Mouse (Mus musculus): ENCODE measurements around the gene Tex9.

Tex9 gene

DNA sequence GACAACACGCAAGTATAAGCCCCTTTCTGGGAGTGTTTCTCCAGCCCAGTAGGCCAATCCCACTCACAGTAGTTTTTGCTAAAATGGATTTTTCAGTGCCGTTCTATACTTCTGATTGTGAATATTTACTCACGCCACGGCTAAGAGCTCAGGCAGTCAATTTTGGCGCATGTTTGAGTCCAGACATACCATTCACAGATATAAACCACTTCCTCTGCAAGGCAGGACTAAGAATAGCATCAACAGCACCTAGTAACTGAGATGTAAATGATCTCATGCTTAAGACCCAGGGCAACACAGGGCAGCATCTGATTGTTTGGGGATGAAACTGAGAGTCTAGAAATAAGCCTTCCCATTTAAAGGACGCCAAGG lies at the start of gene Tex9:
Gene Tex9 (minus strand): TSS at position 19 of the 372 bp plus-strand sequence.
- DNase-seq: no peak

DNA sequence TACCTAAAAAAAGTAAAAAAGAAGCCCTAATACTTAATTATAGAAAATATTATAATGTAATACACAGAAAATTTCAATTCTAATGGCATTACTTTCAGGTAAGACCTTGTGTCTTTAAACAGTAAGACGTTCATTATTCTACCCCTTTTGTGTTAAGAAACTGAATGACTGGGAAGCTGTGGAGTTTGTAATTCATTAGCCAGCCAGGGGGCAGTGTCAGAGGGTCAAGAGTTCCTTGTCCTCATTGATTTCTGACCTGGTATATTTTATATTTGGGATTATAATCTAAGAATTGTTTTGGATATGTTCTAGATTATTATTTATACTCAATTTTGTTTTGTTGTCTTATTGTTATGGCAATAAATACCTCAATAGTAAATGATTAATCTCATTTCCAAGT lies 45.1 kb upstream of the Tex9 start:
- no peak for DNase-seq

DNA sequence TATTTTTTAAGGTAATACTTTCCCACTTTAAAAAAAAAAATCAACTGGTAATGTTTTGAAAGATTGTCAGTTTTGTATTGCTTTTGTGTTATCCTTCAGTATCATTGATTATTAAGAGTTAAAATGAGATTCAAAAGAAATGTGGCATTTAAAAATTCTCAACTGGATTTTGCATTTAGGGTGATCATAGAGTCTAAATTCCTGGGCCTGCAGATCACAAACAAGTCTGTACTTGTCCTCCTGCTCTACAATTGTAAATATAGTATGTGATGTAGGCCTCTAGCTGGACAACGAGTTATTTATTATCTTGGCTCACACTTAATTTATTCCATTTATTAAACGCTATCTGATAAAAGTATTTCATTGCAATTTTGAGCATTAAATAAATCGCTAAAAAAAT lies 43.4 kb upstream of the Tex9 start:
- no peak for DNase-seq

DNA sequence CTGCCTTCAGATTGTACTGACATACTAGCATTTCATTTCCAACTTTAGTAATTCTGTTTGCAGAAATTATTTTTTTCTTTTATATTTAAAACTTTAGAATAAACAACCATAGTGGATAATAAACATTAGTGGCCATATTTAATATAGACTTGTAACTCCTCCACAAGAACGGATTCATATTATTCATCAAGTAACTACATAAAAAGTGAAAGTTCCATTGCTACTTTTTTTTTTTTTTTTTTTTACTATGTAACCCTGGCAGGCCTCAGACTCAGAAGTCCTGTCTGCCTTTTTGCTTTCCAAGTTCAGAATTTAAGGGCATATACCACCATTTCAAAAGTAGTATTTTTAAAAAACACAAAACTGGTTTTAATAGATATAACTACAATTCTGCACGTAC lies 43.0 kb upstream of the Tex9 start:
- no peak for DNase-seq

DNA sequence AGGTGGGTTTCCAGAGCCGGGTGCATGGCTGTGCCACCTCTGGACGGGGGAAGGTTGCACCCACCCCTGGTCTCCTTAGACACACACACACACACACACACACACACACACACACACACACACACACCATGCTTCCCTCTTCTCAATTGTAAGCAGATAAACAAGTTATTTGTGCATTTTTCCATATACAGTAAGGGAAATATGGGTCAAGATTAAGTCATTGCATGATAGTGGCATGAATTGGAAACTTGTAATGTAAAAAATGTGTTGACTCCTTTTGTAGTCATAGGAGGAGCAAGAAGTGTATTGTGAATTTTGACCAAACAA lies 41.0 kb upstream of the Tex9 start:
- DNase-seq: no peak

DNA sequence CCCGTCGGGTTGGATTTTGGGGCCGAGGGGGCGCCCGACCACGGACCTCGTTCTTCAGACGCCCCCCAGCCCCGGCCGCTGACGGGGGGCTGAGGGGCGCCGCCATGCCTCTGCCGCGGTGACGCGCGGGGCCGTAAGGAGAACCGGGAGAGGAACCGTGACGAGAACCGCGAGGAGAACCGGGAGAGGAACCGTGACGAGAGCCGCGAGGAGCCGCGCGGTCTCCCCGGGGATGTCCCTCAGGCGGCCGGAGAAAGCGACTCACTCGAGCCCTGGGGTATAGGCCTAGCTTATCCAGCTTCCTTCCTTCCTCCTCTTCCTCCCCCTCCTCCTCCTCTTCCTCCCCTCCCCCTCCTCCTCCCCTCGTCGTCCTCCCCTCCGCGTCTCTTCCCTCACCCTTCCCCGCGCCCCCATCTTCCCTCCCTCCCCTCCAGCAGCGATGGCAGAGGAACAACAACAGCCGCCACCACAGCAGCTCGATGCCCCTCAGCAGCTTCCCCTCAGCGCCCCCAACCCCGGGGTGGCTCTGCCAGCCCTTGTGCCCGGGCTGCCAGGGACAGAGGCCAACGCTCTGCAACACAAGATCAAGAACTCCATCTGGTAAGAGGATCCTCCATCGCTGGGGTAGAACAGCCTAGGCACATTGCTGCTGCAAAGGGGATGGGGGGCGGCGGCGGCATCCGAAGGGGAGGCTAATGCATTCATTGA lies 40.5 kb upstream of the Tex9 start:
- peak; percentile 62 for DNase-seq

DNA sequence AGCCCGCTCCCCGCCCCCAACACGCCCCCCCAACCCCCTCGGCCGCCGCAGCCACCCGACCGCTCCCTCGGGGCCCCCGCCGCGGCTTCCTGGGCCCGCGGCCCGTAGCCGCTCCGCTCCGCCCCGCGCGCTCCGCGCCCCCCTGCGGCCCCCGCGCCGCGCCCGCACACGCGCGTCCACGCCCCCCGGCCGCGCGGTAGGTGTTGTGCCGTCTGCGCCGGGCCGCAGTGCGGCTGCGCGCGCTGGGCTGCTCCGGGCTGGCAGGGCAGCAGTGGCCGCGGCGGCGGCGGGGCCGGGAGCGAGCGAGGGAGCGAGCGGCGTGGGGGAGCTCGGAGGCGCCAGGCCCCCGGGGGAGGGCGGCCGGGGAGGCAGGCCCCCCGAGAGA lies 40.0 kb upstream of the Tex9 start, which contains the start of gene Rfx7:
Gene Rfx7 (plus strand): TSS at position 245 of the 385 bp plus-strand sequence.
- DNase-seq: peak; percentile 81

DNA sequence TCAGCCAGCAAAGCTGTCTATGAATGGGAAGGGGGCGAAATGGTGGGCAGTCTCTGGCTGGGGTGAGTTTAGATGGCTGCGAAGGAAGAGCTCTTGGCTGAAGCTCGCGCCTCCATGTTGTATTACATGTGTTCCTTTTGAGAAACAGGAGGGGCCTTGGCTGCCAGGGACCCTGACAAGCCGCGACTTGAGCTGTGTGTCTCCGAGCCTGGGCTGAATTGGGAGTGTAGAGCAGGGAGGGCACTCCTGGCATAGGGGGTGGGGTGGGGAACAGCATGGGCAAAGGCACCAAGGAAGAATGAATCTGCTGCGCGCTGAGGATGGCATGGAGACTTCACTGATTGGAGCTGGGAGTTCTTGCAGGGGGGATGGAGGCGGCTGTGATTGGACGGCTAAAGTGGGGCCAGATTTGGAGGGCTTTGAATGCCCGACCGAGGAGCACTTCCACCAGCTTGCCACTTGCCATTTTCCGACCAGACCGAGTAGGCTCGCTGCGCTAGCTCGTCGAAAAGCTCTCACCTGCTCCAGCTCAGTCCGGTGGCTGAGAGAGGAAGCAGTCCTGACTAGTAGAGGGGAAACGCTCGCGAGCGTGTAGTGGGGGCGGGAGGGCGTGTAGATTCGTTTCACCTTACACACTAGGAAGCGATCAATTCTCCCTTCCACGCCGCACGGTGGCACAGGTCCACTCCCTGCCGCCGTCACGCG lies 39.4 kb upstream of the Tex9 start:
- peak; percentile 84 for DNase-seq

DNA sequence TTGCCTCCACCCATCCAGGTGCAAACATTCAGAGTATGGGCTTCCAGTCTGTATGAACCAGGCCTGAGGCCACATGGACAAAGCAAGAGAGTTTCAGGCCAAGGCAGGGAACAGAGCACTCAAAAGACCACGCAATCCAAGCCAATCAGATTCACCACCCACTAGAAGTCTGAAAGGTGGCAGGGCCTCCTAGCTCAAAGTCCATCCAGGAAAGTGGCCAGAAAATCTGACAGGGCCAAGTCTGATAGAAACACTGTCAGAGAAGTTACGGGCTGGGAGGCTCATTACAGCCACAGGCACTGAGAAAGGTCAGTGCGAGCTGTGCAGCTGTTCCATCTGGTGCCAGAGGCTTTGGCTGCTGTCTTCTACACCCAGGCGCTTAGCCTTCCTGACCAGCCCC lies 38.8 kb upstream of the Tex9 start:
- peak; percentile 29 for DNase-seq

DNA sequence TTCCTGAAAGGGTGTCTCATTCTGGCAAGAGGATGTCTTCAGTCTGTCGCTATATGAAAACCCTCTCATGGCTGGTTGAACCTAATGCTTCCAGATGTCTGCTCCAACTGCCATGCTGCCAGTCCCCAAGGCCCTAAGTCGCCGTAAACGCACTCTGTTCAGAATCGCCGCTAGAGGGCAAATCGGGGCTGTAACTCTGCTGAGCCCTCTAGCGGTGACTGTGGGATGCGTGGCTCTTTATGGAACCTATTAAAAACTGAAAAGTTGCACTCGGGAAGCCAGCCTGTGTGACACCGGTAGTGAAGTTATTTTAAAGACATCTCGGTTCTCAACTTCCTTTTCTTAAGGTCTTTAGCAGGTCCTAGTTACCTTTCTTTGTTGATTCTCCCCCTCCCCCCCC lies 38.2 kb upstream of the Tex9 start:
- peak; percentile 92 for DNase-seq

DNA sequence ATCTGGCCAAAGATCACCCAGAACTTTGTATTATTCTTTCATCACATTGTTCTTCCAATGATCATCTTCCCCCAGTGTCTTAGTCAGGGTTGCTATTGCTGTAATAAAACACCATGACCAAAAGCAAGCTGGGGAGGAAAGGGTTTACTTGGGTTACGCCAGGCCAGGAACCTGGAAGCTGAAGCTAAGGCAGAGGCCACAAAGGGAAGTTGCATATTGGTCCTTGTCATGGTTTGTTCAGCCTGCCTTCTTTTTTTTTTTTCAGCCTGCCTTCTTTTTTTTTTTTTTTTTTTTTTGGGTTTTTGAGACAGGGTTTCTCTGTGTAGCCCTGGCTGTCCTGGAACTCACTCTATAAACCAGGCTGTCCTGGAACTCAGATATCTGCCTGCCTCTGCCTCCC lies 34.1 kb upstream of the Tex9 start:
- no peak for DNase-seq

DNA sequence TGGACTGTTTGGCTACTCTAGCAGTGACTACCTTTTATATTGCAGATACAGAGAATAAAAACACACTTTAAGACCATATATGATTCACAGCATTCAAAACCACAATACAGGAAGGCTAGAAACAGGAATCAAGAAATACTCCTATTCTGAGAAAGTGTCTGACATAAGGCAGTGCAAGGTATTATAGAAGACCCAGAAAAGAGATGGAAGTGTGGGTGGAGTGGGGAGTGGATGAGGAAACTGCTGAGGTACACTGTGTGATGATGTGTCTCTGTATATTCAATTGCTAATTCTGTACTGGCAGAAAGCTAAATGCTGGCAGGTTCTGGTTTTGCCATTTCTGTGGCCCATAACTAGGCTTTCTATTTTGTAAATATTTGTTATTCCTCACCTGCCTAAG lies 28.8 kb upstream of the Tex9 start:
- DNase-seq: no peak

DNA sequence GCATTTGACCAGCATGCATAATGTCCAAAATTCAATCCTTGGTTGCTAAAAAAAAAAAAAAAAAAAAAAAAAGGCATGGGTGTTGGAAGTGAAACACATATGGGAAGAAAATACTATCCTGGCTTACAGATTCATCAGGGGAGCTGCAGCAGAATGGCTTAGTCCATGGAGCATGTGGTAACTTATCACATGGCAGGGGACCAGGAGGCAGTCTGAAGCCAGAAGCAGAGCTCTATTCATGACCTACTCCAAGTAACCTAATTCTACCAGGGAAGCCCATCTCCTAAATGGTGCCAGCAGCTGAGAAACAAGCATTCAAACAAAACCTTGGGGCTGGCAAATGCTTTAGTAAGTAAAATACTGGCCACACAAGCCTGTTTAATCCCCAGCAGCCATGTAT lies 27.2 kb upstream of the Tex9 start:
- no peak for DNase-seq

DNA sequence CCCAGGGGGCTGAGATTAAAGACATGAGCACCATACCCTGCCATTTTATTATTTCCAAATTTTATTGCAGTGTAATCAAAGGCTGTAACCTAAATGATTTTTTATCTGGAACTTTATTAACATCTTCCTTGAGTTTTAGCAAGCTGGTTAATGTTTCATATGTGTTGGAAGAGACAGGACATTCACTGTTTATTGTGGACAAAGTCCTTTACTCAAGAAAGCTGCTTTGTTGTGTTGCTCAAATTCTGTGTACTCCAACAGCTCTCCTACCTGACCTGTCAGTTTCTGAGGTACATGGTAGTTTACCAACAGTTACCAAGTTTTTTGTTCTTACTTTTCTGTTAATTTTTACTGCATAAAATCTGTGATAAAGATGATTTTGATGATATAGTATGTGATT lies 23.4 kb upstream of the Tex9 start:
- DNase-seq: no peak

DNA sequence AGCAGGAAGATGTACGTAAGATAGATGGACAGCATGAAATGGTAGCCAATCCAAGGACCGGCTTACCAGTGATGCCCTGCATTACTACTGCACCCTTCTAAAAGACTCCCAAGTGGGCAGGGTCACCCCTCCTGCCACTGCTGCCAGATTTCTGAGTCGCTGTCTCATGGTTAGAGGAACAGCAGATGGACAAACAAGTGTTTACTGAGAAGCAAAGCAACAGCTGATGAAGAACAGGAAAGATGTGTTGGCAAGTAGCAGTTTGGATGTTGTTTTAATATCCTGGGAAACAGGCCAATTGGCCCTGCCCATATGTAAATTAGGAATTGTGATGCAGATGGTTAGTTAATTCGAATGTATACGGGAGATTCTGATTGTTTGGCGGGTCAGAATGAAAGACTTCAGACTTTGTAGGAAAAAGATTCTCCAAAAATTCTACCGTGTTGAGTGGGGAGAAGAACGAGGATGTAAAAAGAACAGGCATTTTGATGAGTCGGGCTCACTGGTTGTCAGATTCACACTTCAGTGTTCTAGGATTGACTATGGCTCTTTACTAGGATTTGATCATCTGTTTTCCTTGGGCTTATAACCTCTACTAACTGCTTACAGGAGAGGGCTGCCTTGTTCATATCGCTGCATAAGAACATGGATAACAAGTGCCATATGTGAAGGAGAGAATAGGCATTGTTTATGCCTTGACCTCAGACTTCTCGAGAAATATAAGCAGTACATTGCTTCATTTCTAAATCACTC lies 20.4 kb upstream of the Tex9 start:
- DNase-seq: no peak

DNA sequence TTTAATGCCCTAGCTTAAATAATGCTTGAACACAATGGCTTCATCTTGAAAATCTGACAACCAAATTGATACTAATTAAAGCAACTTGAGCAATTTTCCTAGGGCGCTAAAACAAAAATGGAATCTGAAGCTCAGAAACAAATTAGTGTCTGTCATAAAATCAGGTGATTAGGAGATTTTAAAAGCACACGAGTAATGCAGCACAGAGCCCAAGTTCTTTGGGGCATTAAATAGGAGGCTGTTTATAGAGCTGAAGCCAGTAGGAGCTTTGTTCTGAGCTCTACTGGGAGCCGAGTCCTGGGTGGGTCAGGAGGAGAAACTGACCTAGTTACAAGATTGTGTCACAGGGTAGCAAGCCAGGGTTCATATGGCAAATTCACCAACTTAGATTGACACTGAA lies 5.2 kb upstream of the Tex9 start:
- DNase-seq: no peak

DNA sequence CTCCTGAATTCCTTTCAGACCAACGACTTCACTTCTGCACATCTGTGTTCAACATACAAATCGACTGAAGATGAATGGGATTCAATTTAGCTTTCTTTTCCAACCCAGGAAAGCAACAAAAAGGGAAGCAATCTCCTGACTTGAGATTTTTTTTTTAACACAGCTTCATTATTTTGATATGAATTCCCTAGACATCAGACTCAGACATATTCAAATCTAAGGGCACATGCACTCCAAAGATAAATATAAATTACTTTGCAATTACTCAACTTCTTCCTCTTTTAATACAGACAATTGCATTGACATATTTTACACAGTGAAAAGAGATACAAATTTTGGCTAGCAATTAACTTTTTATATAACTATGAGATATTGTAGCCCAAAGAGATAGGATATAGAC lies 4.7 kb upstream of the Tex9 start:
- no peak for DNase-seq

DNA sequence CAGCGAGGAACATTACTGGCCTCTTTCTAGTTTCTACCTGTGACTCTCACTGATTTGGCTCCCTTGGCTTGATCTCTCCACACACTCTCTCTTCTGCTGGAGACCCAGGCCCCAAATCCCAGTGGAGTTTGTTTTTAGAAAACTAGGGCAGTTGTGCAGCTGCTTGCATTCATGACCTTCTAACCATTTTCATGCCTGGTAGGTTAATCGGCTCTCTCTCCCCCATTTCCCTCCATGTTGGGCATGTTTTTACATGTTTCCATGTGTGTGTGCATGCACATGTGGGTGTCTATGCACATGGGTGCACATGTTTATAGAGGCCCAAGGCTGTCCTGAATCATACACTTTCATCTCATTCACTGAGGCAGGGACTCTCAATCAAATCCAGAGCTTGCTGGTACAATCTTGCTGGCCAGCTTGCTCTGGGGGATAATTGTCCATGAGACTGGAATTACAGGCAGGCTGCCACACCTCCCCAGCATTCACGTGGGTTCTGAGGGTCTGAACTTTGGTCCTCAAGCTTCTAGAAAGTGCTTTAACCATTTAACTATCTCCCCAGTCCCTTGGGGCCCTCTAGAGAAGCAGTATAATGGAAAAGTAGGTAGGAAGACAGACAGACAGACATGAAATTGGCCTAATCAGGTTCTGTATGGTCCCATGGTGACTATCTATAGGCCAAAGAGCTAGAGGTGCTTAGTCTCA lies 2.1 kb upstream of the Tex9 start:
- DNase-seq: no peak

DNA sequence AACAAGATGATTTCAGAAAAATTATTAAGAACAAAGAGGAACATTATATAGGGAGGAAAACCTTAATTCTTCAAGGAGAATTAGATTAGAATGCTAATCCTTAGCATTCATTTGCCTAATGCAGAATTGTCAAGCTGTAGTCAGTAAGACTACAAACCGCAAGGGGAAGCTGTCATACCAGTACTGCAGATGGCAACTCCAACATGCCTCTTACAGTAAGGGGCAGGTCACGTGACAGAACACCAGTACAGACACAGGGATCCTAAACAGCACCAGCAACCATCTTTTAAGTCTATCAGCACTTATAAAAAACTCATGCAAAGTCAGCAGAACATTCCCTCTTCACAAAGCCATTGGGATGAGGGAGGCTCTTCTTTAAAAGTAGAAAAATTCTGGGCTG lies 1.5 kb upstream of the Tex9 start:
- DNase-seq: no peak

DNA sequence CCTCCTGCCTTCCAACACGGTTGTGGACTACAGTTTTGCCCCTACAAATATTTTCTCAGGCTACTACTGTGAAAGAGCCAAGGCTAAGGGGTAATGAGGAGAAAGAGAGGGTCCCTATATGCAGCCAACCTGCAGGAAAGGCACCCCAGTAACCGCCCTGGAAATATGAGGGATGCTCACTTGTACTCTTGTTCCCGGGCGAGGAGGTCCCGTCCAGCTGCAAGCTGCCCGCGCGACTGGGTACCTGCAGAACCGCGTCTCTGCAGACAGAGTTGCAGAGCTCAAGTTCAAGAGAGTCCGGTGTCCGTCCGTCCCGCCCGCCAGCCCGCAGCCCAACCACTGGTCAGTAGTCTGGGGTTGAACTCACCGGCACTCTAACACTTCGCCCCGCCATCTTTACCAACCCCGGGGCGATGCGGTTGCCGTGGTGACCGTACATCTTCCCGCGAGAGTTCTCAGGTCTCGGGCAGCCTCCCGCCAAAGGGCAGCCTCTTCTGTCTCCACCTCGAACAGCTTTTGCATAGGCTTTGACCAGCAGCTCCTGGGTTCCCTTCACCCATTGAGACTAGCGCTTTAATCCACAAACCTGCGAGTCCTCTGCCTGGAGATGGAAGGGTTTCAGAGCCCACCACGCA lies 336 bp downstream of the Tex9 start:
- DNase-seq: peak; percentile 96

DNA sequence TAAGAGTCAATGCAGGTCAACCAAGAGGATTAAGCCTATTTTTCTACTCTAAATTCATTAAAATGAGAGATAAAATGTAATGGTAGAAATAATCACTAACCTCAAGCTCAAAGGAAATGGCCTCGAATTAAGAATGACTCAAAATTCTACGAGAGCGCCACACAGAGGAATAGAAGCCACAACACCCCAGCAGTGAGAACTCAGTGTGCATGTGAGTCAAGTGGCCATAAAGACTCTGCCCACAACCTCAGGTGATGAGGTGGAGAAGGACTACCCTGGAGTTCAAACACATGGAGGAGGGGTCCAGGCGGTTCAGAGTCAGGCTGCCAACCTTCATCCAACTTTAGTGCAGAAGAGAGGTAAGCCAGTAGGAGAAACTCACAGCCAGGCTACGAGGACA lies 2.9 kb downstream of the Tex9 start:
- no peak for DNase-seq

DNA sequence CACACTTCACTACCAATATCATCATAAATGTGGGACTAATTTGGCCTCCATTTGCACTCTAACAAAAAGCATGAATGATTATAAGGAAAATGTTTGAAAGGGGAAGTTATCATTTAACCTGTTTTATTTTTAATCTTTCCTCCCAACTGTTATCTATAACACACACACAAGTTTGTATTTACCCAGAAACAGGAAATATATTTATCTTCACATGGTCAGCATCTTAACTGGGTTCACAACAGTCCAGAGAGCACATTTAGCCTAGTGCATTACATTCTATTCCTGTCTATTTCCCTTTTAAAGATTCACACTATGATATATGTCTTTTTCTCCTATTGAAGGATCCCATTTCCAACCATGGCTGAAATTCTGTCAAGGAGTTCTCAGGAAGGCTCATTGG lies 3.5 kb downstream of the Tex9 start:
- DNase-seq: no peak

DNA sequence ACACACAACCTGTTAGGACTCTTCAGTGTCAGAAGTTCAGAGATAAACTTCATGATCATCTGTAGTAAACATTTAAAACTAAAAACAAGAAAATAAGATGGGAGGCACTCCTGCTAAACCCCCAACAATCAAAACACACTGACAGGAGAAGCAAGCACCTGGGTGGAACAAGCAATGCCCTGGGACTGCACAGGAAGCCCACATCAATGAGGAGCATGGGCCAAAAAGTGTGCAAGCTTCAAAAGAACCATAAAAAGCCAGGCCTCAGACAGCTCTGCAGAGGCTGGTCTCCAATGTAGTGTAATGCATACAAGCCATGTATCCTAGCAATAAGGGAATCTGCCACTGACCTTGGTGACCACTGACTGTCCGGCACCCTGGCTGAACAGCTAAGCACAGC lies 12.7 kb downstream of the Tex9 start:
- DNase-seq: no peak
